Mouse (Mus musculus): ENCODE results near the gene Pecam1.
"Not testable (repeated sequence)": the region's sequence is repeated elsewhere in the genome, so short reads cannot be mapped to it uniquely, and the experiment has no call there.

The Pecam1 gene

GRCm38 (mm10) chr11:106667855-106668254, 82.6 kb downstream of the Pecam1 start:
- DNase-seq (ENCODE audit: low spot score in 2 of 2) = no peak

DNA sequence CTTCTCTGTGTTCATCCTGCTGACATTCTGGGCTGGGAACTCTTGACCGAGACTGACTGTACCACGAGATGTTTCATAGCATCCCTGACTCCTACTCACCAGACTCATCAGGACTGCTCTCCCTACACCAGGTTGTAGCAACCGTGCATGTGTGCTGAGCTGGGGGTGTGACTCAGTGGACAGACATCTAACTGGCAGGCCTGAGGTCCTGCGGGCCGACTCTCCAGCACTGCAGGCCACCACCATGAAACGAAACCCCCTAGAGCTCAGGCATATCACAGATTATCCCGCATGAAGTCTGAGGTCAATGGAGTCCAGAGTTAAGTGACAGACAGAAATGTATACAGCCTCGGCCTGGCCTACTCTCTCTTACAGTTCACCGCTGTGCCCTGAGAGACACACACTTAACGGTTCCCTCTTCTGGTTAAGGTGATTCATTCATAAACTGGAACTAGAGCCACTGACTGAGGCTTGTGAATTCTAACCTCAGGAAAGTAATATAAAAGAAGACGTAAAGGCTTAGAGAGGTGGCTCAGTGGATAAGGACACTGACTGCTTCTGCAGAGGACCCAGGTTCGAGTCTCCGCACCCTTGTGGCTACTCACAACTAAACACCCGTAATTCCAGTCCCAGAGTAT, 83.8 kb downstream of the Pecam1 start:
- no peak for DNase-seq (ENCODE audit: low spot score in 2 of 2)

DNA sequence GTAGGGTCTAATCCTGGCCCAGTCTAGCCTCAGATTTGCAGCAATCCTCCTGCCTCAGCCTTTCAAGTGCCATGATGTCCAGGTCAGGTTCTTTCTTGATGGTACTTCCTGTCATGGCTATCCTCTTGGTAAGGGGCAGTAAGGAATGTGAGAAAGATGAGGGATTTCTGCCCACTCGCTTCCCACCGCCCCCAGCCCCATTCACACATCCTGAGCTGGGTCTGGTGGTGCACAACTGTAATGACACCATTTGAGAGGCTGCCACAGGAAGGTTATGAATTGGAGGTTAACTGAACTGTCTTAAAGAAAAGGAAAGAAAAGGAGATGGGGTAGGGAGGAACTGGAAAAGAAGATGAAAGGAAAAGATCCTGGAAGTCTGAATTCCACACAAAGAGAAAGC, 84.6 kb downstream of the Pecam1 start:
- DNase-seq (ENCODE audit: low spot score in 2 of 2) = no peak

DNA sequence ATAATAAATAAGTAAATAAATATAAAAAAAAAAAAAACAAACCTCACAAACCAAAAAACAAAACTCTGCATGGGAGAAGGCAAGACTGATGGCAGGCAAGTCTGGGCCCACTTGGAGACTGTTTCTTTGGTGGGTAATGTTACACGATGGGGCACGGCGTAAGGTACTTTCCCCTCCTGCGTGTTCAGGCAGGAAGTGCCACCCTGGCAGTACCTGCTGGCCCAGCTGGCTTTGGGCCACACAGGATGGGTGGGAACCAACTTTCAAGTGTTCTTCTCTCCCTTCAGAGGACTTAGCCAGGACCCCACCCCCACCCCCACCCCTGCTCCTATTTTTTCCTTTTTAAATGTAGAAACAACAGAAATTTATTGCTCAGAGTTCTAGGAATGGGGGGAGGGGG, 85.1 kb downstream of the Pecam1 start:
- DNase-seq (ENCODE audit: low spot score in 2 of 2) = no peak

- DNase-seq (ENCODE audit: low spot score in 2 of 2) = no peak
Measured at GRCm38 (mm10) chr11:106664691-106665090, 85.7 kb downstream of the Pecam1 start.

DNA sequence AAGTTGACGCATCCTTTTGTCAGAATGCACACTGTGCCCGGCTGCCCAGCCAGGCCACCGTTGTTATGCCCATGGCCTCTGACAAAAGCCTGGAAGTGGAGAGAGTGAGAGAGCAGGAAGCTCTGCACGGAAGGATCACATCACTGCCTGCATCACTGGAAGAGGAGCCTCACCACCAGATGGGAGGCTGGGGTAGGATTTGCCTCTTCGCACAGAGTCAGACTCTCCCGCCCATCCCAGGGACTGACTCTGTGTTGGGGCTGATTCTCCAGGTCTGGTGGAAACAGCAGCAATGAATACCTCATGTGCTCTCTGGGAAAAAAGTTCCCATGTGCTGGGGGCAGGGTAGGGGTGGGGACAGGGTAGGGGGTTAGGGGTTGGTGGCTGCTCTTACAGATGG, 86.6 kb downstream of the Pecam1 start:
- no peak for DNase-seq (ENCODE audit: low spot score in 2 of 2)

DNA sequence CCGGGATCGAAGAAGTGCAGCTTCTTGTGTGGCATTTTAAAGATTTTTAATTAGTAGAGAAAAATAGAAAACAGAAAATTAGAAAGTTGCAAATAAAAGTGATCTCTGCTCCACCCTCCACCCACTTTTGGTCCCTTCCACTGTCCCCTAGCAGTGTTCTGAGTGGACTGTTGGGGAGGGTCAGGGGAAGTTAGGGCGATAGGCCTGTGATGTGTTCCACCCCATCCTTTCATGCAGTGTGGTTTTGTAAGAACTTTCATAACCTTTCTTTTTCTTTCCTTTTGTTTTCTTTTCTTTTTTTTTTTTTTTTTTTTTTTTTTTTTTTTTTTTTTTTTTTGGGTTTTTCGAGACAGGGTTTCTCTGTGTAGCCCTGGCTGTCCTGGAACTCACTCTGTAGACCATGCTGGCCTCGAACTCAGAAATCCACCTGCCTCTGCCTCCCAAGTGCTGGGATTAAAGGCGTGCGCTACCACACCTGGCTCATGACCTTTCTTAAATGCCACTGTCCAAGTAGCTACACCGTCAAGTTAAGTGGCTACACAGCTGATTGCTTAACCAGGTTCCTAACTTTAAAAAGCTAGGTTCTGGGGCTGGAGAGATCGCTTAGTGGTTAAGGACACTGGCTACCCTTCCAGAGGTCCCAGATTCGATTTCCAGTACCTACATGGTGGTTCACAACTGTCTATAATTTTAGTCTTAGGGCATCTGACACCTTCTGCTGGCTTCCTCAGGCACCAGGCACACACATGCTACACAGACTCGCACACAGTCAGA, 87.6 kb downstream of the Pecam1 start:
- DNase-seq (ENCODE audit: low spot score in 2 of 2) = no peak

DNA sequence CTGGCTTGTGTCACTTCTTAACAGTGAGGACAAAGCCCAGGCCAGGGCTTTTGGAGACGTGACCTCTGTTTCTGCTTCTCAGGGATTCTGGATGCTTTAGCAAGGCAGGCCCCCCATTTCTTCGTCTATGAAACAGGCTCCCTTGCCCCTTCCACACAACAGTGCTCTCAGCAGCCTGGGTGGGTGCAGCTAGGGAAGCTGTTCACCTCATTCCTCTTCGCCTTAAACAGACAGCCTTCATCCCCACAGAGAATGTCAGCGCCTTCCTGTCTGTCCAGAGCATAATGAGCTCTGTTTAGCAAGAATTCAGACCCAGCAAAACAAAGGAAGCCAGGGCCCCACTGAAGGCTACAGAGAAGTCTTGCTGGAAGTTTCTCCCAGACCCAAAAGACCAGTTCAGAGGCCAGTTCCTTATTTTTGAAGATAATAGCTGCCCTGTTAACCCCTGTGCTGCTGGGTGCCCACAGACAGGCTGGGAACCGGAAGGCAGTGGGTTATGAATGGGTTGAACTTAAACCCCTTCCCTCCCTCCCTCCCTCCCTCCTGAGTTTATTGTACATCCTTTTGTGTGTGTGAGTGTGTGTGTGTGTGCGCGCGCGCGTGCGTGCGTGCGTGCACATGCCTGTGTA, 89.9 kb downstream of the Pecam1 start:
- no peak for DNase-seq (ENCODE audit: low spot score in 2 of 2)

DNA sequence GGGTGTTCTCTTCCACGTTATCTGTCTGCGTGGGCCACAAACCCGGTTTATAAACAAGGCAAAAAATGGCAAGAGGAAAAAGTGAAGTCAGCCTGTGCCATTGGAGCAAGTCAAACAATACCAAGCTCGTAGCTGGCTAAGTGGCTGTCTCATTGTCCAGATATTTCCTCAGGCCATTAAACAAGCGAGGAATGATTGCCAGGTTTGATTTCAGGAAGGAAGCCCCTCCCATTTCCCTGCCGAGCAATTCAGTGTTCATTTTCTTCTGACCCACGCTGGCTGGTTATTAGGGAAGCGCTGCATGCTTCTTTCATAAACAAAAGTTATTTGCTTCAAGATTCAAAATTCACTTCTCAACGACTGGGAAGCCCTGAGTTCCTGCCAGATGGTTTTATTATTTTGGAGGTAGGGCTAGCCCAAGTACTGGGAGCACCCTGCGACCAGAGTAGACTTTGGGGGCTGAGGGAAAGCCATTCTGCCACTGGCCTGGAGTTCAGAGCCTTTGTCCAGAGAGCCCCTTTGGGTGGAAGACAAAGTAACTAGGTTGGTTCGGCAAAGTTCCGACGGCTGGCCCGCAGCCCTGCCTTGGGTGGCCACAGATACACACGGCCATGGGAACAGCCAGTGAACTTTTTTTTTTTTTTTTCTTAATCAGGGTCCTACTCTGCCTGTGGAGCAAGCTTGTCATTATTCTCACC, 90.7 kb downstream of the Pecam1 start:
- no peak for DNase-seq (ENCODE audit: low spot score in 2 of 2)

DNA sequence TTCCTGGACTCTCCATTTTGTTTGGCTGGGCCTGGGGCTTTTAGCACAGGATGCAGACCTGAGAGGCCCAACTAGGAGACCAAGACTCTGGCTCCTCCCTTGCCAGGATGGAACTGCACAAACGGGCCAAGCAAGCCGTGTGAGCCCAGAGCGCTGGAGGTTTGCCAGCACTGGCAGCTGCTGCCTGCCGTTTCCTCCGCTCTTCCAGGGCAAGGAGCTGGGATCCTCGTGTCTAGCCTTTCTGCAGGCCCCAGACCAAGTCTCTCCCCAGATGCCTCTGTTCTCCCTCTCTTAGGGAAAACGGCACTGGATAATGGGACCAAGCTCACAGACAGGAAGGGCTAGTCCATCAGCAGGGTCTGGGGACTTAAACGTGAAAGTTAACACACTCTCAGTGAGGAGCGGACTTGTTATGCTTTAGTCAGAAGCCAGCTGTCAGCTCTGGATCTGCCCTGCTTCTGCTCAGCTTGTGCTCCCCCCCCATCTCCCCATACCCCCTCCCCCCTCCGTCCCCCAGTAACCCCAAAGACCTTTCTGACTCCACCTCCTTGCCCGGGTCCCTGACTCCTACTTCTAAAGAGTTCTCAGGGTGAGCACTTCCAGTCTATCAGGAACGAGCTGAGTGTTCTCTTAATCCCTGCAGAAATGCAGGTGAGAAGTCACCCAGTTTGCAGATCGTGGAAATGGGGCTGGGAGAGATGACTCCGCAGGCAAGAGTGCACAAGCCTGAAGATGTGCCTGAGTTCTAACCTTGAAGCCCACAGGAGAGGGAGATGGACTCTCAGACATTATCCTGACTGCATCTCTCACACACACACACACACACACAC, 92.2 kb downstream of the Pecam1 start:
- DNase-seq (ENCODE audit: low spot score in 2 of 2) = peak; percentile 62 to 77

GRCm38 (mm10) chr11:106656896-106657498, 93.4 kb downstream of the Pecam1 start:
- DNase-seq (ENCODE audit: low spot score in 2 of 2) = not testable (repeated sequence)

DNA sequence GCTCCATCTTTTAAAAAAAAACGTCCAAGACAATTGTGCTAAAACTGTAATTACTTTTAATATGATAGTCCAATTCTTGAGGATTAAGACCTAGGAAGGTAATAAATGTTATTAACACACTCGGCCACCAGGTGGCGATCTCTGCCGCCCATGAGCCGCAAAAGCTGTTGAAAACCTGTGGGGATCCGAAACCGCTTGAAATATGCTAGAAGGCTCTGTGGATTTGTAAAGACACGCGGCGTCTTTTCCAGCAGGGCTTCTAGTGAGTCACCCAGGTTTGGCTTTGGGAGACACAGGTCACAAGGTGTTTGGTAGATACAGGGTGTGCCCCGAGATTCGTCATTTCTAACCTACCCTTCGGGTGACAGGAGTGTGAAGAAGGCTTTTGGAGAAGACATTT, 102.1 kb downstream of the Pecam1 start:
- peak; percentile 60 to 74 for DNase-seq (ENCODE audit: low spot score in 2 of 2)

DNA sequence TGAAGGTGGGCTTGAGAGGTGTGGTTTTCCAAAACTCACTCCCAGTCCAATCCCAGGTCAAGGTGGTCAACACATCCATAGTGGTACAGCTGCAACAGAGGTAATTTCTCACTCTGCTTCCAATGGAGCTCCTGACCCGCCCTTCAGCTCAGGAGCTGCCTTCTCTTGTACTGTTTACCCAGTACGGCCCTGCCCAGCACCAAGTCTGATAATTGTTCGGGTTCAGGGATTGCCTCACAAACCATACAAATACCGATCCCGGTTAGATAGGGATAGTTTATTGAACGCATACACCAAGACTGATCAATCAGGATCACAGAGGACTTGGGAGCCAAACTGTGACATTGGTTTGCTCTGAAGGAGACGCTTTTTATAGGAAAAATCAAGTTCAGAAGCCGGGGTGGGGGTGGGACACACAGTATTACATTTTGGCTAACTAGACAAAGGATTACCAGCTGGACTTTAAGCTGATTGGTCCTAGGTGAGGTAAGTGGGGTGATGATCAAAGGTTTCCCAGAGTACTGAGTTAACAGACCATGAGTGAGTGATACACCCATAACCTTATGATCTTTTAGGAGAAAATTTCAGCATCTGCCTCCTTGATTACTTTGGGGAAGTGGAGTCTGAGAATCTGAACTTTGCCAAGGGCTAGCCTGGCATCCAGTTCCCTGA, 107.3 kb downstream of the Pecam1 start:
- DNase-seq (ENCODE audit: low spot score in 2 of 2) = no peak

DNA sequence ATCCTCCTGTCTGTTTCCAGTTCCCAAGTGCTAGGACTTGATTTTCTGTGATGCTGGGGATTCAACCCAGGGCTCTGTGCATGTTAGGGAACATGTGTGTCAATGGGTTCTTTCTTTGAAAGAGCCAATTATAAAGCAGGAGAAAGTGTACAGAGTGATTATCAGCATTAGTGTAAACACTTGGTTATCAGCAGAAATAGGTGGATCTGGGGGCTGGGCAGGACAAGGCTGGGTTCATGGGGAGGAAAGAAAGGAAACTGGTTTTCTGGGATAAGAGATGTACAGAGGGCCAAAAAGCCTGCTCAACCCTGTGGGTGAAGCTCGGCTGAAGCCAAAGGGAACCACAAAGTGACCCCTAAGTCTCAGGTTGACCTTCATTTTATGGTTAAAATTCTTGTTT, 108.8 kb downstream of the Pecam1 start:
- DNase-seq (ENCODE audit: low spot score in 2 of 2) = no peak

DNA sequence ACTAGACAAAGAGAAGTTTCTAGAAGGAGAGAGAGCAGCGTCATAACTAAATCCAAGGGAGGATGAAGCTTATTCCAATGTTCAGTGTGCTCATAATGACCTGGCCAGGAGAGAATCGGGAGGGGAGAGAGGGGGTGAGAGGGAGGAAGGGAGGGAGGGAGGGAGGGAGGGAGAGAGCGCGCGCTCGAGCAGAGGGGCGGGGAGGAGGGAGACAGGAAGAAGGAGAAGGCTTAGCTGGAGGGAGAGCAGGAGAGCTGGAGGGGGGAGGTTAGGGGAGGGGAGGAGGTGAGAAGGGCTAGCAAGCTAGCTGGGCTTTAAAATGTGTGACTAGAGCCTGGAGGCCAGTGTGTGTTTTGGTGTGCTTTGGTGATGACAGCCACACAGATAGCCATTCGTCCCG, 110.4 kb downstream of the Pecam1 start:
- DNase-seq (ENCODE audit: low spot score in 2 of 2) = no peak

DNA sequence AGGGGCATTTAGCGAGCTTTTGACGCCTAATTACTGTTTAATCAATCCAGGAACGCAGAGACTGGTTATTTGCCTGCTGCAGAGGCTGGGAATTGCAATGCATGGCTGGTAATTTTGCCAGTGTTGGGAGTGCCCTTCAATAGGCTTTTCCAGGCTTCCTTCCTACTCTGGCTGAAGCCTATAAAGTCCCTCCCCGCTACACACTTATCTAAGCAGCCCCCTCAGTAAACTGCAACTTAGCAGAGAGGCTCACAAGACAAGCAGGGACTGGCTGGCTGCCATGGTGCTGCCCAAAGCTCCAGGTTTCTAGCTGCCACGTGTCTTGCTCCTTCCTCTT, 111.1 kb downstream of the Pecam1 start:
- no peak for DNase-seq (ENCODE audit: low spot score in 2 of 2)

DNA sequence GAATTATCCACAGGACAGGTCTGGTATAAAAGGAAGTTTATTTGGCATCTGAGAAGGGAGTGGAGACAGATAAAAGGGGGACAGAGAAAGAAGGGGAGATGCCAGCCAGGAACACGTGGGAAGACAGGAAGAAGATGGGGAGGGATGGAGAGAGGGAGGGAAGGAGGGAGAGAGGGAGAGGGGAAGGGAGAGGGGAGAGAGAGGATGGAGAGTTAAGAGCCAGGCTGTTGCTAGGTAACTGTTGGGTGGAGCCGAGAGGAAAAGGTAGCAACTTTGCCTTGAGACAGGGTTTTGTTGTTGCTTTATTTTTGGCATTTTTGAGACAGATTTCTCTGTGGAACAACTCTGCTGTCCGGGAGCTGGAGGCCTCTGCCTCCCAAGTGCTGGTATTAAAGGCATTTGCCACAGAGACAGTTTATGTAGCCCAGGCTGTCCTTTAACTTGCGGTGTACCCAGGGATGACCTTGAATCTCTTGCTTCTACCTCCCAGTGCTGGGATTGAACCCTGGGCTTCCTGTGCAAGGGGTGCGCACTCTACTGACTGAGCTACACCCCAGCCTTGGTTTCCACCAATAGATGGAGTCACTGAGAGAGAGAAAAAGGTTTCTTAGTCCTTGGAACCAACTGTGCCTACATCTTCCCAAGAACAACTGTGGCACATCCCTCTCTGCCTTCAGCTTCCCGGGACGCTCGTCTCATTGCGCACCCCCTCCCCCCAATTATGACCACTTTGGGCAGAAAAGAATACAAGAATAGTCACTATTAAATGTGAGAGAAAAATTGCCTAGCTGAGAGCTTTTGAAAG, 111.7 kb downstream of the Pecam1 start:
- no peak for DNase-seq (ENCODE audit: low spot score in 2 of 2)

- no peak for DNase-seq (ENCODE audit: low spot score in 2 of 2)
Measured at GRCm38 (mm10) chr11:106637754-106638153, 112.7 kb downstream of the Pecam1 start.

DNA sequence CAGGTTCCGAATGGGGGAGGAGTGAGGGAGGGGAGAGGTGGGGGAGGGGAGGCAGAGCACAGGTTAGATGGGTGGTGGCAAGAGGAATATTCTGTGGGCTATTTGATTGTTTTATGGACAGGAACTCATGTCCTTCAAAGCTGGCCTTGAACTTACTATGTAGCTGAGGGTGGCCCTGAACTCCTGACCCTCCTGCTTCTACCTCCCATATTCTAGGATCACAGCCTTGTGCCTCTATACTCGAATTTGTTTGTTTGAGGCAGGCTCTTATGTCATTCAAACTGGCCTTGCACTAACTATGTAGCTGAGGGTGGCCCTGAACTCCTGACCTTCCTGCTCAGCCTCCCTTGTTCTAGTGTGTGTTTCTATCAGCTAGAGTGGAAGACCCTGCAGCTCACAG, 114.5 kb downstream of the Pecam1 start:
- no peak for DNase-seq (ENCODE audit: low spot score in 2 of 2)

DNA sequence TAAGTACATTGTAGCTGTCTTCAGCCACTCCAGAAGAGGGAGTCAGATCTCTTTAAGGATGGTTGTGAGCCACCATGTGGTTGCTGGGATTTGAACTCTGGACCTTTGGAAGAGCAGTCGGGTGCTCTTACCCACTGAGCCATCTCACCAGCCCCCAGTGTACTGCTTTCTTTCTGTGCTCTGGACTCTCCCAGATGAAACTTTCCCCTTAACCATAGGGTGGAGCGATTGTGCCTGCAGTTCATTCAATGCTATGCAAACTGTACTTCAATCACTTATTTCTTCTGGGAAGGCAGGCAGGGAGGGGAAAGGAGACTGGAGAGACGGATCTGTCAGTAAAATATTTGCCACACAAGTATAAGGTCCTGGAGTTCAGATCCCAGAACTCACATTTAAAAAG, 116.3 kb downstream of the Pecam1 start:
- not testable (repeated sequence) for DNase-seq (ENCODE audit: low spot score in 2 of 2)
